Mouse (Mus musculus) liver, embryonic 14.5 days (tissue): ENCODE results near the gene Efs. TPM values are rescaled to one million over a fixed set of nuclear protein-coding genes. Genes with fewer than 3 reads are reported as not detected.
"Not testable (repeated sequence)": the region's sequence is repeated elsewhere in the genome, so short reads cannot be mapped to it uniquely, and the experiment has no call there.

ENCODE experiments used
- ATAC-seq: fragments of 200-750 bp; cut with Nextera tagmentation; 2 replicates; pipeline ENCODE4 v1.8.0; 2017; ENCODE audit warnings: moderate number of reproducible peaks, mild to moderate bottlenecking, moderate library complexity; ENCODE audit not compliant: insufficient read depth
- DNase-seq, 3 experiments: peaks; one replicate each; pipeline ENCODE4 v3.0.0-alpha.2; 2012 to 2013; ENCODE audit warnings: low read depth in 3 of 3, low spot score in 3 of 3
- H3K27ac ChIP-seq: fragments of 300-500 bp; sonication (generic); 2 replicates; pipeline ENCODE4 v1.5.1; 2014; ENCODE audit warnings: moderate library complexity, mild to moderate bottlenecking, control low read depth, inconsistent platforms
- H3K27me3 ChIP-seq: fragments of 300-500 bp; sonication (generic); 2 replicates; pipeline ENCODE4 v1.6.1; 2014; ENCODE audit warnings: mild to moderate bottlenecking, low read length, moderate library complexity; ENCODE audit not compliant: control insufficient read depth, insufficient read depth
- H3K36me3 ChIP-seq: fragments of 300-500 bp; sonication (generic); replicated peaks from 2 replicates; pipeline ENCODE4 v1.6.1; 2014; ENCODE audit warnings: low read depth; ENCODE audit not compliant: control insufficient read depth, insufficient read depth
- H3K4me1 ChIP-seq, 2 experiments: fragments of 200-500 bp in 1 of 2; fragments of 300-500 bp in 1 of 2; sonication (generic) in 1 of 2; replicated peaks; 2 replicates each; pipeline ENCODE4 v1.6.1; 2012 to 2014; ENCODE audit warnings: antibody characterized with exemption in 1 of 2, inconsistent platforms in 1 of 2, low read length in 1 of 2; ENCODE audit not compliant: control insufficient read depth in 2 of 2, insufficient read depth in 2 of 2
- H3K4me2 ChIP-seq: fragments of 300-500 bp; sonication (generic); 2 replicates; pipeline ENCODE4 v1.6.1; 2014; ENCODE audit warnings: low read depth, mild to moderate bottlenecking, control low read depth, moderate library complexity
- H3K4me3 ChIP-seq, 2 experiments: fragments of 200-500 bp in 1 of 2; fragments of 300-500 bp in 1 of 2; sonication (generic) in 1 of 2; 2 replicates each; pipeline ENCODE4 v1.5.1; 2012 to 2014; ENCODE audit warnings: low read depth in 2 of 2, low read length in 2 of 2, mild to moderate bottlenecking in 2 of 2, control low read depth in 1 of 2, inconsistent platforms in 1 of 2, moderate library complexity in 1 of 2; ENCODE audit not compliant: insufficient read depth in 1 of 2
- H3K9ac ChIP-seq: fragments of 300-500 bp; sonication (generic); replicated peaks from 2 replicates; pipeline ENCODE4 v1.6.1; 2014; ENCODE audit warnings: mild to moderate bottlenecking, control low read depth, moderate library complexity
- H3K9me3 ChIP-seq: fragments of 300-500 bp; sonication (generic); 2 replicates; pipeline ENCODE4 v1.6.1; 2016; ENCODE audit warnings: low read length, mixed read lengths; ENCODE audit not compliant: control insufficient read depth
- CTCF ChIP-seq: IDR thresholded peaks from 2 replicates; pipeline ENCODE4 v1.5.1; 2016; ENCODE audit warnings: antibody characterized with exemption, low read depth, control low read depth
- EP300 ChIP-seq: IDR thresholded peaks from 2 replicates; pipeline ENCODE4 v1.6.1; 2016; ENCODE audit warnings: antibody characterized with exemption, low read depth
- WGBS: fragments of 180-500 bp; shearing (Covaris S2); extraction: QIAGEN DNeasy Blood & Tissue Kit; methylation state at CpG from one replicate; pipeline ENCODE4 v1.1.7; 2014; ENCODE audit not compliant: insufficient replicate concordance; 5-methylcytosine and 5-hydroxymethylcytosine counted together
- polyA plus RNA-seq, 2 experiments: library from polyadenylated mRNA; depleted of rRNA in 1 of 2; stranded (reverse) in 1 of 2; unstranded in 1 of 2; fragments of >200 nt; fragmentation: Nextera tagmentation in 1 of 2; extraction: Ambion mirVana in 1 of 2; gene quantifications; 2 replicates each; pipeline versions ENCODE4 v1.2.1 to v1.2.3; 2012 to 2014

Efs gene
- polyA plus RNA-seq, 2 experiments, result 0.39 to 0.54 TPM

DNA sequence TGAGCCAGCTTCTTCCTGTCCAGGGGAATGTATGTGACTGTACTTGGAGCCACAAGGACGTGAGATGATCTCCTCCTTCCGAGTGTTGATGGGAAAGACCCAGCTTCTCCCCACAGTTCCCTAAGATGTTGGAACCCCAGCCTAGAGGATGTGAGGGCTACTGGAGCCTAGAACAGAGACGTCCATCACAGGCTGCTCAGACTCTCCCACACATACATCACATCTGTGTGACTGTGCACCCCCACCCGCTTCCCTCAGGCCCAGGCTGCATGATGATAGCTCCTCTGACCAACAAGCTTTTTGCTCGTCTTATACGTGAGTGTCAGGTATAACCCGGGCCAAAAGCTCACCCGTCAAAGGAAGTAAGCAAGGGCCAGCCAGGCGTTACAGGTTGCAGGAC, 22.9 kb upstream of the Efs start:
- WGBS, result 54% methylated on average over 9 of the region's 9 CpGs
- Histone ChIP-seq H3K36me3 (no peaks in the 10 kb centered on the region), H3K4me3 (no peak overlapping the region), H3K27ac (no peak overlapping the region), H3K27me3 (no peaks in the 10 kb centered on the region), H3K9me3 (no peaks in the 10 kb centered on the region), H3K4me1 (no peaks in the 10 kb centered on the region), H3K9ac (no peak overlapping the region), H3K4me2 (no peak overlapping the region)
- DNase-seq (no peak), ATAC-seq (no peak)
- TF ChIP-seq CTCF (no peak), EP300 (no peak)

DNA sequence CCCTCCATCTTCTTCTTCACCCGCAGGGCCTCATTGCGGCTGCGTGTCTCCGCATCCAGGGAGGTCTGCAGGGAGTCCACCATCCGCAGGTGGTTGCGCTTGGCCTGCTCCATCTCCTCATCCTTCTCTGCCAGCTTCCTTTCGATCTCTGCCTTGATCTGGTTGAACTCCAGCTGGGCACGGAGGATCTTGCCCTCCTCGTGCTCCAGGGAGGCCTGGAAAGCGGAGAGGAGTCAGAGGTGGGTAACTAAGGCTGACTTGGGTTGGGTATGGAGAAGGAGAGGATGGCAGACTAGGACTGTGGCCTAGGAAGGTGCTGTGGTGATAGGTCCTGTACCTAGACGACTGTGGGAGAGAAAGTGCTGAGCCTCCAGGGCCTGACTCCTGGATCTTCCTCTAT, 21.1 kb upstream of the Efs start:
- DNase-seq, H3K36me3 ChIP-seq, H3K9me3 ChIP-seq, H3K27ac ChIP-seq, ATAC-seq, H3K27me3 ChIP-seq, H3K9ac ChIP-seq, H3K4me3 ChIP-seq, H3K4me1 ChIP-seq, H3K4me2 ChIP-seq: not testable (repeated sequence)
- 69% methylated on average over 9 of the region's 11 CpGs for WGBS

DNA sequence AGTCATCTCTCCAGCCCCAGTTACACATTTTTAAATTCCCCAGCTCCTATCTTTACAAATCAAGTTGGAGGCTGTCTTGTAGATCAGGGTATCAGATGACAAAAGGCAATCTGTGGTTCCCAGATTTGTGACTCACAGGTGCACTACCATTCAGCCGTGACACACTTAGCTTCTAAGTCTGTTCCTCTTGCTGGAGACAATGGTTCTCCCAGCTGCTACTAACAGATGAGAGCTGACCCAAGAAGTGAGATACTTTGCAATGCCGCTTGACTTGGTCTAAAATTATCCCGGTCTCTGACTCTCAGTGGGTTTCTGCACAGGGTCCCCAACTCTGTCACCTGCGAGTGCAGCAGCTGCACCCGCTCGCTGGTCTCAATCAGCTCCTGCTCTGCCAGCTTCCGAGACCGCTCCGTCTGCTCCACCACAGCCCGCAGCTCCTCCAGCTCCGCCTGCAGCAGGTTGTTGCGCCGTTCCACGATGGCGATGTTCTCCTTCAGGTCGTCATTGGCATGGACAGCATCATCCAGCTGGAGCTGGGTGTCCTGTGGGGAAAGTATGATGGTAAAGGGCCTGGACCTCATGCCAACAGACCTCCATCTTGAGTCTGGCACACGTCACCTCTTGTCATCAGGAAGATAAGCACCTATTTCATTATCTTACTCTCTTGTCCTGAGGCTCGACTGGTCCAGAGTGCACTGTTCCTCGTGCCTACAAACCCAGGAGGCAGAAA, 20.2 kb upstream of the Efs start:
- no peak overlapping the region for H3K4me3 ChIP-seq
- no peak for DNase-seq
- ATAC-seq, result no peak

DNA sequence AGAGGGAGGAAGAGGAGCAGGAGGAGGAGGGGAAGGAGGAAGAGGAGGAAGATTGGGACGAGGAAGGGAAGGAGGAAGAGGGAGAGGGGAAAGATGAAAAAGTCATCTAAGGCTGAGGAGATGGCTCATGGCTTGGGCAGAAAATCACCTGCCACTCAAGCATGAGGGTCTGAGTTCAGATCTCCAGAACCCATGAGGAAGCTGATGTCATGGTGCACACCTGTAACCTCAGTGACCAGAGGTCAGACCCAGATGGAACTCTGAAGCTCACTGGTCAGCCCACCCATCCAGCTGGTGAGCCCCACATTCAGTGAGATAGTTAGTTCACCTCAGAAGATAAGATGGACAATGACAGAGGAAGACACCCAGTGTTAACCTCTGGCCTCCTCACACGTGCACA, 19.0 kb upstream of the Efs start:
- H3K9me3 ChIP-seq, result no peaks in the 10 kb centered on the region
- 34% methylated on average over 2 of the region's 2 CpGs for WGBS
- H3K4me2 ChIP-seq, result no peak overlapping the region
- no peaks in the 10 kb centered on the region for H3K36me3 ChIP-seq
- no peak overlapping the region for H3K9ac ChIP-seq
- TF ChIP-seq CTCF (no peak), EP300 (no peak)
- H3K27me3 ChIP-seq, result no peaks in the 10 kb centered on the region
- no peak overlapping the region for H3K4me3 ChIP-seq
- no peaks in the 10 kb centered on the region for H3K4me1 ChIP-seq
- ATAC-seq, result no peak
- no peak for DNase-seq
- no peak overlapping the region for H3K27ac ChIP-seq

More for the DNA sequence above, 20.2 kb upstream of the Efs start:
- H3K9ac ChIP-seq, result no peak overlapping the region
- H3K4me2 ChIP-seq, result no peak overlapping the region
- TF ChIP-seq EP300 (no peak), CTCF (no peak)
- WGBS, result 69% methylated on average over 19 of the region's 19 CpGs
- no peak overlapping the region for H3K27ac ChIP-seq
- H3K27me3 ChIP-seq, result no peaks in the 10 kb centered on the region
- H3K4me1 ChIP-seq, result no peaks in the 10 kb centered on the region
- no peaks in the 10 kb centered on the region for H3K9me3 ChIP-seq
- no peaks in the 10 kb centered on the region for H3K36me3 ChIP-seq

DNA sequence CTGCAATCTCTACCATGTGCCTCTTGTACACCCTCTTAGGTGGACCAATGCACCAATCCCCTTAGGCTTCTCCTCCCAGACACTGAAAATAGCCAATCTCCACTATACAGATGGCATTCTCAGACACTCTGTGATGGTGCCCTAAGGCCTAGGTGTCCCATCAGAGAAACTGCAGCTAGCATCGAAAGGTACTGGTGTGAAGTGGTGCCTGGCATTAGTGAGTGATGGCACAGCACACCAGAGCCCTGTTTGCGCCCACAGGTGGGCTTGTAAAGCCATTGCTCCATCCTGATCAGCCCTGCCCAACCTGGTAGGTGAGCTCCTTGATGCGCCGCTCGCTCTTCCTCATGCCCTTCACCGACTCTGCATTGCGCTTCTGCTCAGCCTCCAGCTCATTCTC, 18.0 kb upstream of the Efs start:
- Histone ChIP-seq H3K4me2 (no peak overlapping the region), H3K9ac (no peak overlapping the region), H3K9me3 (no peaks in the 10 kb centered on the region), H3K27ac (no peak overlapping the region), H3K4me1 (no peaks in the 10 kb centered on the region), H3K27me3 (no peaks in the 10 kb centered on the region), H3K4me3 (no peak overlapping the region), H3K36me3 (no peaks in the 10 kb centered on the region)
- no peak for ATAC-seq
- DNase-seq, result no peak
- TF ChIP-seq CTCF (no peak), EP300 (no peak)
- WGBS, result 75% methylated on average over 7 of the region's 7 CpGs
